Mouse (Mus musculus) G1E (cell line): ENCODE results near the gene Ccdc154.

Source experiments
- CTCF ChIP-seq: IDR thresholded peaks from 2 replicates; pipeline ENCODE4 v1.5.1; 2012; ENCODE audit warnings: low read depth, low read length, inconsistent platforms, mixed read lengths
- GATA1 ChIP-seq: IDR thresholded peaks from 2 replicates; pipeline ENCODE4 v1.6.1; 2012; ENCODE audit warnings: borderline replicate concordance, low read length, inconsistent platforms, mixed read lengths

GRCm38 (mm10) chr17:25219492-25220295 is 57.4 kb downstream of the Ccdc154 start:
- TF ChIP-seq CTCF (no peak), GATA1 (no peak)
